Mouse (Mus musculus) lung, postnatal 0 days (tissue): ENCODE results near the gene Sox5.

Experiments used
- CTCF ChIP-seq: IDR thresholded peaks from 2 replicates; pipeline ENCODE4 v1.5.1; 2016; ENCODE audit warnings: antibody characterized with exemption, mild to moderate bottlenecking
- EP300 ChIP-seq: IDR thresholded peaks from 2 replicates; pipeline ENCODE4 v1.6.1; 2016; ENCODE audit warnings: antibody characterized with exemption, mild to moderate bottlenecking, control low read depth

- TF ChIP-seq EP300 (no peak), CTCF (no peak)
These were observed 993.3 kb downstream of the Sox5 start for GRCm38 (mm10) chr6:143788446-143788845.
